Mouse (Mus musculus) myocyte (in vitro differentiated cells): ENCODE data around the gene Phf21a.

ENCODE experiments used
- MAX ChIP-seq: IDR thresholded peaks from one replicate; pipeline ENCODE4 v1.6.1; 2011; ENCODE audit warnings: low read depth, mild to moderate bottlenecking, control low read depth
- MYOD1 ChIP-seq, 3 experiments: IDR thresholded peaks; one replicate each; pipeline ENCODE4 v1.6.1; 2011; ENCODE audit warnings: control low read depth in 2 of 3, low read depth in 2 of 3, mild to moderate bottlenecking in 2 of 3, moderate library complexity in 1 of 3; ENCODE audit not compliant: insufficient read length in 2 of 3, control insufficient read depth in 1 of 3
- POLR2A ChIP-seq: IDR thresholded peaks from one replicate; pipeline ENCODE4 v1.6.1; 2011; ENCODE audit warnings: low read depth, mild to moderate bottlenecking, control low read depth, moderate library complexity; ENCODE audit not compliant: insufficient read length
- TCF12 ChIP-seq: IDR thresholded peaks from one replicate; pipeline ENCODE4 v1.6.1; 2011; ENCODE audit warnings: mild to moderate bottlenecking, control low read depth; ENCODE audit not compliant: poor library complexity, insufficient read depth, severe bottlenecking

GRCm38 (mm10) chr2:92060291-92060690 lies 32.6 kb upstream of the Phf21a start:
- TF ChIP-seq MAX (no peak), MYOD1 (IDR thresholded peaks at IDR 0.05; ENCODE audit: control insufficient read depth in 1 of 3, insufficient read length in 2 of 3, low read depth in 2 of 3) (no peak), POLR2A (no peak), TCF12 (no peak)
